Mouse (Mus musculus) right cerebral cortex, postnatal 25 days (tissue): ENCODE measurements at regions not wholly inside any gene's neighbourhood (a gene's known extent, or its start where the extent isn't known, plus 50 kb on each side); places are given as distances from the start of the nearest gene placed in this dataset.

ENCODE experiments used
- DNase-seq: peaks from one replicate; pipeline ENCODE4 v3.0.0; 2022

DNA sequence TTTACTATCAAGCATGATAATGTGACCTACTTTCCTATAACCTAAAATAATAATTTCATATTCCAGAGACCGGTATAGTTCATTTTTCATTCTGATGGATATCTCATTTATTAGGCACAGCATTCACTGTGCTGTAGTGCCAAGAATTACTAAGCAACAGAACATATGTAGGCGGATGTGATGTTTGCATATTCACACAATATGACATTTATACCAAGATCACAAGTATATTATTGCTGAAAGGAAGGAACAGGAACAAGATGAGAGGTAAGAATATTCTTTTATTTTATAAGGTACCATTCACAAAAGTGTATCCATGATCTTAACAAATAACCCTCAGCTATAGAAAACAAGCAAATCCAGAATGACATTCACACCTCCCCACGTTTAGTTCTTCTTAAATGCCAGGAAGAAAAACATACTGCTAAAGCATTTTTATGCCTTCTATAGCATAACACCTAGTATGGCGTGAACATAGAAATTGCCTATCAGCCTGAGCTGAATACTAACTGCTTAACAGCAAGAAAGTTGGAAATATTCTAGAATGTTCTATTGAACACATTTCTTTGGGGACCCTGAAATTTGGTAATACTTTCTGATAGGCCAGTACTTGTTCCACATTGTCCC lies 1062.8 kb upstream of the Acvr2a start:
- no peak for DNase-seq

DNA sequence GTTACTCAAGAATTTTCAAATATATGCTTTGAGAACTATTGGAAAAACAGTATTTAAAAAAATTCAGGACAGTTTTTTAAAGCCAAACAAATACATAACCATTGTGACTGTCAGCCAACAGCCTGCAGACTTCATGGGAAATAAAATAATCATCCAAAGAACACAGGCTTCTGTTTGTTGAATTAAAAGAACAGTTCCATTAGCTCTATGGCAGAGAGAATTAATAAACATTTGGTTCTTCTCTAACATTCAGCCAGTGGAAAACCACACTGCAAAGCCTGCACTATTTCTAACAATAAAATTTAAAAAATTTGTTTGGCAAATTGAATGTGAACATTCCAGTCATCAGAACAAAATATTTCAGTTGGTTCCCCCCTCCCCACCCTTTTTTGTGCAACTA lies 1058.2 kb upstream of the Acvr2a start:
- no peak for DNase-seq

- no peak for DNase-seq
Measured at GRCm38 (mm10) chr2:47756248-47756647, 1057.7 kb upstream of the Acvr2a start.

GRCm38 (mm10) chr2:47775766-47776165 lies 1038.1 kb upstream of the Acvr2a start:
- no peak for DNase-seq

- DNase-seq = no peak
Measured at GRCm38 (mm10) chr2:47776965-47777364, 1036.9 kb upstream of the Acvr2a start.

- DNase-seq = peak; percentile 32
Measured at GRCm38 (mm10) chr2:47785848-47786247, 1028.1 kb upstream of the Acvr2a start.

- peak; percentile 23 for DNase-seq
Measured at GRCm38 (mm10) chr2:47822746-47823271, 991.1 kb upstream of the Acvr2a start.

GRCm38 (mm10) chr2:47832493-47832892 lies 981.4 kb upstream of the Acvr2a start:
- no peak for DNase-seq

DNA sequence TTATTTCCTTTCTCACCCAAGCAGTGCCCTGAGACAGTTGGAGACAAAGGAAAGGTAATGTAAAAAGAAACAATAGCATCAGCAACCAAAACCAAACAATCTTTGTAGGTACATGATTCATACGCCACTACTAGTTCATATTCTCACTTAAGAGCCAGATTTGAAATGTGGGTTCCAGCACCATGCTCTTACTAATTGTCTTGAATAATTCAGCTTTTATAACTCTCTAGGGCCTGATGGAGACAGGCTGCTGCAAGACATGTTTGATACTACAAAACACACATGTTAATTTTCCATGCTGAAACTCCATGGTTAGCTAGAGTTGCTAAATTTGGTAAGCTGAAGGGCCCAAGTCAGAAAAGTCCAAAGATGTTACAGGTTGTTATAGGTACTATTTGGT lies 980.4 kb upstream of the Acvr2a start:
- DNase-seq = no peak

- no peak for DNase-seq
Measured at GRCm38 (mm10) chr2:47834055-47834799, 979.7 kb upstream of the Acvr2a start.

- DNase-seq = no peak
Measured at GRCm38 (mm10) chr2:47857229-47857628, 956.7 kb upstream of the Acvr2a start.

DNA sequence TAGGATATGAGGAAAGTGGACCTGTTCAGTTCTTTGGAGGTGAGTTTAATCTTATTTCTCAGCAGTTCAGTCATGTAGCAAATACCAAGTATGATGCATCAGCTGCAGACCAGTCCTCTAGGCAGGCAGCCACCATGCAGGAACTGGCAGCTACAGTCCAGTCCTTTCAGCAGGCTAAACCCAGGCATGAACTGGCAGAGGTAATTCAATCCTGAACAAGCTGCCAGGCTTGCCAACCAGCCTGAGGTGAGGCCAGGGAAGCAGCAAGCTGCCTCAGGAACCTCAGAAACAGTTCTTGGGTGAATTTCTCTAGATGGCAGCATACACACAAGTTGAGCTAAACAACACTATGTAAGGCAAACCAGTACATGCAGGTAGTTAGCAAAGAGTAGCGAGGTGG lies 951.5 kb upstream of the Acvr2a start:
- DNase-seq = no peak

- no peak for DNase-seq
Measured at GRCm38 (mm10) chr2:47878002-47878401, 935.9 kb upstream of the Acvr2a start.

DNA sequence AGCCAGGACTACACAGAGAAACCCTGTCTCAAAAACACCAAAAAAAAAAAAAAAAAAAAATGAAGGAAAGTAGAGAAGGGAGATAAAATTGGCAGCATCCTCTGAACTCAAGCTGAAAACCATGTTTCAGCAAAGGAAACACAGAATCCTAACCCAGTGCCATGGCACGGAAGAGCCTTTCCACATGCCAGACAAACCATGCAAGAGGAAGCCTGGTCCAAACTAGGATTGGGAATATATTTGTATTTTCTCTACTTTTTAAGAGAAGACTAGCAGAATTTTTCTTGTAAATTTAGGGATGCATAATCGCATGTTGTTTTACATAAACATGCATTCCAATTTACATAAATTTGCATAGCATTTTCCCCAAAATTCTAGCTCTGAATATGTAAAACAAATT lies 934.8 kb upstream of the Acvr2a start:
- no peak for DNase-seq

DNA sequence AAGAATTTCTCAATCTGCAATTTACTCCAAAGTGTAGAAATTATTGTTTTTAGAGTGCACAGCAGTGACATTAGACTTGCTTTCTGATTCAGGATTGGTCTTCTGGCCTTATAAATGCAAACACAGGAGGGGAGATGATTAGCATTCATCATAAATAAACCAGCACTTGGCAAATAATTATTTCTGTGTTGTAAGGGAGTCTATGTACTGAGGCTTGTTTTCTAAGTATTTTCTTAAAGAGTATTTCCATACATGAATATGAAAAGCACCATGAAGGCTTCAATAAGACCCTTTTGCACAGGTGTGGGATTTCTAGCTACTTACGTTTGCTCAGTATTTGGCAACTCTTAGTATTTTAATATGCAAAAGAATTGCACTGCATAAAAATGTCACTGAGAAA lies 934.1 kb upstream of the Acvr2a start:
- DNase-seq = no peak

GRCm38 (mm10) chr2:47888166-47888565 lies 925.7 kb upstream of the Acvr2a start:
- no peak for DNase-seq

DNA sequence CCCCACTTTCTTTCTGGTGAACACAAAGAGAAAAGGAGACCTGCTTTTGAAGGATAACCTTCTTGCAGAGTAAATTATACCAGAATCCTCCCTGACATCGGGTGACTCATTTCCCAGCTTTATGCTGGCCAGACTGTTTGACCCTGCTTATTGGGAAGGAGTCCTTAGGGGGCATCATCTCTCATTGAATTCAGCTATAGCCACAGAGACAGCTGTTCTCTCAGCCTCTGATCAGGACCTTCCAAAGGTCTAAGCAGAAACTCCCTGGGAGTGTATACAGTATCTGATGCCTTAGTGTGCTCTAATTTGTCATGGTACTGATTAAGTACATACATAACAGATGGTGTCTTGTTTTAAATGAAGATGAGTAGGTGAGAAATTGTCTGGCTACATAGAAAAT lies 922.5 kb upstream of the Acvr2a start:
- DNase-seq = no peak

GRCm38 (mm10) chr2:47892879-47893278 lies 921.0 kb upstream of the Acvr2a start:
- DNase-seq = no peak

DNA sequence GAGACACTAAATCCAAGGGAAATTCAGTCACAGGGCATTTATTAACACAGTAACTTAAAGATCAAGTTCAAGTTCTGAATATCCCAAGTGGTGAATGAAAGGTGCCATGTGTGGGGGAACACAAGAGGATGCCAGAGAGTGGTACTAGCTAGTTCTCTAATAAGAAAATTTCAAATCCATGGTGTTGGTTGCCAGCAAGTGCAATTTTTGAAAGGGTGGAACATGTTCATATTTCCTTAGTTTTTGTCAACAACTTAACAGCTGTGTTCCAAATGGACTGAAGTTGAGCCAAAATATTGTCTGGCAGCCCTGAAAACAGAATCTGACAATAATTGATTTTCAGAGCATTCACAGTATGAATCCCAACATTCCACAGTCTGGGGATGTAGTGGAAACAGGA lies 919.1 kb upstream of the Acvr2a start:
- no peak for DNase-seq

- no peak for DNase-seq
Measured at GRCm38 (mm10) chr2:47914270-47914669, 899.6 kb upstream of the Acvr2a start.

- DNase-seq = no peak
Measured at GRCm38 (mm10) chr2:47914986-47915485, 898.9 kb upstream of the Acvr2a start.

DNA sequence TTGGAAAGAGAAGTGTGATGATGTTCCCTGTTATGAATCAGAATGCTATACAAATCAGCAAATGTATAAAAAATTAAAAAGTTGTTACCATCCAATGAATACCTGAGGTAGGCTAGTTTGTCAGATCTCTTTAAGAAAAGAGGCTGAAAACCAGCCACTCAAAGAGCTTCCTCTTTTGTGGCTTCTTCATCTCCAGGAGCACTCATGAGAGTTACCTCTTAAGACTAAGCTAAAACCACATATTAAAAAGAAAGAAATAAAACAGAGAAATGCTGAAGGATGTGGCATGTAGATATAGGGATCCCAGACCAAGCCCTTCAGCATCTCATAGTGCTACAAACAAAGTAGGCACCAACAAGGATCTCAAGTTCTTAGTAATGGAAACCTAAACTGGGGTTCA lies 890.9 kb upstream of the Acvr2a start:
- no peak for DNase-seq

DNA sequence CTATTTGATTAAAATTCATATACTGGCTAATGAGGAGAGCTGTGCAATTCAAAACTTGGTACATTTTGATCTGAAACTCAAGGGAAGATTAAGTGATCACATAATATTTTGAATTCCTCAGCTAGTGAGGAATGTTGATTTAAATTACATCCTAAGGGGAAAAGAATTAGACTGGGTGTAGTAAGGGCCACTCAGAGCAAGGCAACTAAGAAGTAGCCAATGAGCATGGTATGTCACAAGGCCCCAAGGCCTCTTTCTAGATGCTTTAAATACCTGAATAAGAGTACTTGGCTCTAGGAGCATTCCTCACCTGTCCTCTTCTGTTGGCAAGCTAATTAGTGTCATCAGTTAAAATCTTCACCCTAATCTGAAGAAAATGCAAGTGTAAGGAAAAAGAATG lies 887.3 kb upstream of the Acvr2a start:
- no peak for DNase-seq

DNA sequence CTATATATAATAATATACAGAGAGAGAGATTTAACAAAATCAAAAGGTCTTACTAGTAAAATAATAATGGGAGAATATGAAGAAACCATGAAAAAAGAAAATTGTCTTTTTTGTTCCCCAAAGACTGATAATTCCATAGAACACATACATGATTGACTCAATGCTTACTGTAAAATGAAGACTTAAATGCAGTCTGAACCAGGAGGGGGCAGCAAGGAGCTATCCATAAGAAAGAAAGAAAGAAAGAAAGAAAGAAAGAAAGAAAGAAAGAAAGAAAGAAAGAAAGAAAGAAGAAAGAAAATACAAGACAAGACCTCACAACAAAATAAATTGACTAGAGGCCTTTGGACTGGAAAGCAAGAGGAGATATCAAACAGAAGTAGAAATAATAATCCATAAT lies 868.8 kb upstream of the Acvr2a start:
- DNase-seq = no peak
